Mouse (Mus musculus): ENCODE data around the gene Gm6993. TPM values are rescaled to one million over a fixed set of nuclear protein-coding genes. Genes with fewer than 3 reads are reported as not detected.

Gene Gm6993
- polyA plus RNA-seq, 1 experiment from 2014 or later = not detected

GRCm38 (mm10) chr12:31263921-31264320 lies 23.4 kb downstream of the Gm6993 start:
- DNase-seq = no peak
- Histone ChIP-seq H3K4me3 (replicated peaks; ENCODE audit: low read depth, low read length) (no peak overlapping the region), H3K4me1 (ENCODE audit: control insufficient read depth, insufficient read depth, low read length) (peaks cover 6% of the 10 kb centered on the region; the same call in 1 of the 2 replicates), H3K27ac (replicated peaks; ENCODE audit: low read depth, low read length) (no peak overlapping the region), H3K36me3 (ENCODE audit: control insufficient read depth, insufficient read depth, low read length) (no peaks in the 10 kb centered on the region), H3K9ac (replicated peaks; ENCODE audit: low read length) (no peak overlapping the region), H3K4me2 (ENCODE audit: low read length) (no peak overlapping the region), H3K9me3 (ENCODE audit: control insufficient read depth, low read length) (no peaks in the 10 kb centered on the region), H3K27me3 (ENCODE audit: control insufficient read depth, insufficient read depth, low read length) (peaks cover 40% of the 10 kb centered on the region)
- no peak for ATAC-seq (ENCODE audit: low FRiP score, low TSS enrichment)
- 37% methylated on average over 7 of the region's 7 CpGs for WGBS

- Histone ChIP-seq H3K9ac (replicated peaks; ENCODE audit: low read length) (peak within 1 kb of the TSS; percentile 42; the same call in 1 of the 2 replicates), H3K4me1 (ENCODE audit: control insufficient read depth, insufficient read depth, low read length) (peaks cover 6% of the 10 kb centered on the region; the same call in 1 of the 2 replicates), H3K4me3 (replicated peaks; ENCODE audit: low read depth, low read length) (peak within 1 kb of the TSS; percentile 39), H3K27ac (replicated peaks; ENCODE audit: low read depth, low read length) (no peak within 1 kb of the TSS), H3K9me3 (ENCODE audit: control insufficient read depth, low read length) (no peaks in the 10 kb centered on the region), H3K27me3 (ENCODE audit: control insufficient read depth, insufficient read depth, low read length) (peaks cover 40% of the 10 kb centered on the region), H3K4me2 (ENCODE audit: low read length) (peak within 1 kb of the TSS; percentile 54), H3K36me3 (ENCODE audit: control insufficient read depth, insufficient read depth, low read length) (no peaks in the 10 kb centered on the region)
- ATAC-seq (ENCODE audit: low FRiP score, low TSS enrichment) (peak; percentile 7; the same call in 1 of the 2 replicates), DNase-seq (peak; percentile 37)
- WGBS = under 1% methylated on average over 39 of the region's 39 CpGs
These were observed 24.6 kb downstream of the Gm6993 start, which contains the start of gene Lamb1 for GRCm38 (mm10) chr12:31265005-31265721. Gene Lamb1 (plus strand): TSS chr12:31265234.

- Histone ChIP-seq H3K4me1 (ENCODE audit: control insufficient read depth, insufficient read depth, low read length) (peaks cover 6% of the 10 kb centered on the region; the same call in 1 of the 2 replicates), H3K27me3 (ENCODE audit: control insufficient read depth, insufficient read depth, low read length) (peaks cover 40% of the 10 kb centered on the region), H3K36me3 (ENCODE audit: control insufficient read depth, insufficient read depth, low read length) (no peaks in the 10 kb centered on the region), H3K9ac (replicated peaks; ENCODE audit: low read length) (peak overlapping the region; percentile 42; the same call in 1 of the 2 replicates), H3K27ac (replicated peaks; ENCODE audit: low read depth, low read length) (no peak overlapping the region), H3K4me2 (ENCODE audit: low read length) (peak overlapping the region; percentile 54), H3K9me3 (ENCODE audit: control insufficient read depth, low read length) (no peaks in the 10 kb centered on the region), H3K4me3 (replicated peaks; ENCODE audit: low read depth, low read length) (peak overlapping the region; percentile 39)
- DNase-seq = peak; percentile 51
- WGBS = under 1% methylated on average over 50 of the region's 50 CpGs
- ATAC-seq (ENCODE audit: low FRiP score, low TSS enrichment) = peak; percentile 44; the same call in 1 of the 2 replicates
These were observed 25.3 kb downstream of the Gm6993 start for GRCm38 (mm10) chr12:31265722-31266431.

GRCm38 (mm10) chr12:31266686-31267085 lies 26.1 kb downstream of the Gm6993 start:
- H3K4me2 ChIP-seq (ENCODE audit: low read length) = peak overlapping the region; percentile 54
- ATAC-seq (ENCODE audit: low FRiP score, low TSS enrichment) = no peak
- H3K4me1 ChIP-seq (ENCODE audit: control insufficient read depth, insufficient read depth, low read length) = peaks cover 6% of the 10 kb centered on the region; the same call in 1 of the 2 replicates
- WGBS = 2% methylated on average over 15 of the region's 15 CpGs
- H3K27me3 ChIP-seq (ENCODE audit: control insufficient read depth, insufficient read depth, low read length) = peaks cover 40% of the 10 kb centered on the region
- peak; percentile 19 for DNase-seq
- H3K9me3 ChIP-seq (ENCODE audit: control insufficient read depth, low read length) = no peaks in the 10 kb centered on the region
- peak overlapping the region; percentile 39 for H3K4me3 ChIP-seq (replicated peaks; ENCODE audit: low read depth, low read length)
- no peak overlapping the region for H3K27ac ChIP-seq (replicated peaks; ENCODE audit: low read depth, low read length)
- no peak overlapping the region for H3K9ac ChIP-seq (replicated peaks; ENCODE audit: low read length)
- H3K36me3 ChIP-seq (ENCODE audit: control insufficient read depth, insufficient read depth, low read length) = no peaks in the 10 kb centered on the region

GRCm38 (mm10) chr12:31267363-31267762 lies 26.8 kb downstream of the Gm6993 start:
- DNase-seq = no peak
- no peak overlapping the region for H3K4me2 ChIP-seq (ENCODE audit: low read length)
- H3K4me1 ChIP-seq (ENCODE audit: control insufficient read depth, insufficient read depth, low read length) = peaks cover 6% of the 10 kb centered on the region; the same call in 1 of the 2 replicates
- ATAC-seq (ENCODE audit: low FRiP score, low TSS enrichment) = no peak
- H3K9ac ChIP-seq (replicated peaks; ENCODE audit: low read length) = no peak overlapping the region
- WGBS = 72% methylated on average over 4 of the region's 4 CpGs
- H3K27me3 ChIP-seq (ENCODE audit: control insufficient read depth, insufficient read depth, low read length) = peaks cover 40% of the 10 kb centered on the region
- H3K27ac ChIP-seq (replicated peaks; ENCODE audit: low read depth, low read length) = no peak overlapping the region
- H3K4me3 ChIP-seq (replicated peaks; ENCODE audit: low read depth, low read length) = no peak overlapping the region
- H3K36me3 ChIP-seq (ENCODE audit: control insufficient read depth, insufficient read depth, low read length) = no peaks in the 10 kb centered on the region
- H3K9me3 ChIP-seq (ENCODE audit: control insufficient read depth, low read length) = no peaks in the 10 kb centered on the region

- Histone ChIP-seq H3K27ac (replicated peaks; ENCODE audit: low read depth, low read length) (no peak overlapping the region), H3K4me1 (ENCODE audit: control insufficient read depth, insufficient read depth, low read length) (peaks cover 6% of the 10 kb centered on the region; the same call in 1 of the 2 replicates), H3K9me3 (ENCODE audit: control insufficient read depth, low read length) (no peaks in the 10 kb centered on the region), H3K4me3 (replicated peaks; ENCODE audit: low read depth, low read length) (no peak overlapping the region), H3K27me3 (ENCODE audit: control insufficient read depth, insufficient read depth, low read length) (peaks cover 40% of the 10 kb centered on the region), H3K36me3 (ENCODE audit: control insufficient read depth, insufficient read depth, low read length) (no peaks in the 10 kb centered on the region), H3K4me2 (ENCODE audit: low read length) (no peak overlapping the region), H3K9ac (replicated peaks; ENCODE audit: low read length) (no peak overlapping the region)
- WGBS = 81% methylated on average over 3 of the region's 3 CpGs
- no peak for DNase-seq
- ATAC-seq (ENCODE audit: low FRiP score, low TSS enrichment) = no peak
These were observed 27.7 kb downstream of the Gm6993 start for GRCm38 (mm10) chr12:31268315-31268714.

GRCm38 (mm10) chr12:31269020-31269597 lies 28.5 kb downstream of the Gm6993 start:
- no peak for ATAC-seq (ENCODE audit: low FRiP score, low TSS enrichment)
- no peaks in the 10 kb centered on the region for H3K36me3 ChIP-seq (ENCODE audit: control insufficient read depth, insufficient read depth, low read length)

GRCm38 (mm10) chr12:31270361-31270760 lies 29.8 kb downstream of the Gm6993 start:
- no peak for ATAC-seq (ENCODE audit: low FRiP score, low TSS enrichment)

More at GRCm38 (mm10) chr12:31269020-31269597, 28.5 kb downstream of the Gm6993 start:
- no peak overlapping the region for H3K4me2 ChIP-seq (ENCODE audit: low read length)
- H3K4me1 ChIP-seq (ENCODE audit: control insufficient read depth, insufficient read depth, low read length) = peaks cover 6% of the 10 kb centered on the region; the same call in 1 of the 2 replicates
- 67% methylated on average over 12 of the region's 12 CpGs for WGBS
- no peak for DNase-seq
- no peak overlapping the region for H3K4me3 ChIP-seq (replicated peaks; ENCODE audit: low read depth, low read length)
- H3K27me3 ChIP-seq (ENCODE audit: control insufficient read depth, insufficient read depth, low read length) = peaks cover 36% of the 10 kb centered on the region
- no peak overlapping the region for H3K27ac ChIP-seq (replicated peaks; ENCODE audit: low read depth, low read length)
- H3K9ac ChIP-seq (replicated peaks; ENCODE audit: low read length) = no peak overlapping the region
- no peaks in the 10 kb centered on the region for H3K9me3 ChIP-seq (ENCODE audit: control insufficient read depth, low read length)

More at GRCm38 (mm10) chr12:31270361-31270760, 29.8 kb downstream of the Gm6993 start:
- H3K36me3 ChIP-seq (ENCODE audit: control insufficient read depth, insufficient read depth, low read length) = no peaks in the 10 kb centered on the region
- H3K27me3 ChIP-seq (ENCODE audit: control insufficient read depth, insufficient read depth, low read length) = peaks cover 24% of the 10 kb centered on the region
- no peak overlapping the region for H3K9ac ChIP-seq (replicated peaks; ENCODE audit: low read length)
- WGBS = 91% methylated on average over 10 of the region's 10 CpGs
- H3K4me3 ChIP-seq (replicated peaks; ENCODE audit: low read depth, low read length) = no peak overlapping the region
- DNase-seq = no peak
- no peaks in the 10 kb centered on the region for H3K9me3 ChIP-seq (ENCODE audit: control insufficient read depth, low read length)
- H3K4me2 ChIP-seq (ENCODE audit: low read length) = no peak overlapping the region
- no peaks in the 10 kb centered on the region; the same call in 1 of the 2 replicates for H3K4me1 ChIP-seq (ENCODE audit: control insufficient read depth, insufficient read depth, low read length)
- H3K27ac ChIP-seq (replicated peaks; ENCODE audit: low read depth, low read length) = no peak overlapping the region

Data from midbrain, embryonic 14.5 days (tissue).